Mouse (Mus musculus): ENCODE results near the gene Flywch1. TPM values are rescaled to one million over a fixed set of nuclear protein-coding genes. Genes with fewer than 3 reads are reported as not detected.

The Flywch1 gene
- 9.9 TPM for polyA plus RNA-seq (2015; fragmentation: Illumina TruSeq; extraction: RNeasy Lipid Tissue Mini Kit (QIAGEN cat#74804); ENCODE audit: insufficient read depth, low replicate concordance)

GRCm38 (mm10) chr17:23771284-23772218 lies at the start of gene Flywch1:
Flywch1 (minus strand) TSS chr17:23771602.

DNA sequence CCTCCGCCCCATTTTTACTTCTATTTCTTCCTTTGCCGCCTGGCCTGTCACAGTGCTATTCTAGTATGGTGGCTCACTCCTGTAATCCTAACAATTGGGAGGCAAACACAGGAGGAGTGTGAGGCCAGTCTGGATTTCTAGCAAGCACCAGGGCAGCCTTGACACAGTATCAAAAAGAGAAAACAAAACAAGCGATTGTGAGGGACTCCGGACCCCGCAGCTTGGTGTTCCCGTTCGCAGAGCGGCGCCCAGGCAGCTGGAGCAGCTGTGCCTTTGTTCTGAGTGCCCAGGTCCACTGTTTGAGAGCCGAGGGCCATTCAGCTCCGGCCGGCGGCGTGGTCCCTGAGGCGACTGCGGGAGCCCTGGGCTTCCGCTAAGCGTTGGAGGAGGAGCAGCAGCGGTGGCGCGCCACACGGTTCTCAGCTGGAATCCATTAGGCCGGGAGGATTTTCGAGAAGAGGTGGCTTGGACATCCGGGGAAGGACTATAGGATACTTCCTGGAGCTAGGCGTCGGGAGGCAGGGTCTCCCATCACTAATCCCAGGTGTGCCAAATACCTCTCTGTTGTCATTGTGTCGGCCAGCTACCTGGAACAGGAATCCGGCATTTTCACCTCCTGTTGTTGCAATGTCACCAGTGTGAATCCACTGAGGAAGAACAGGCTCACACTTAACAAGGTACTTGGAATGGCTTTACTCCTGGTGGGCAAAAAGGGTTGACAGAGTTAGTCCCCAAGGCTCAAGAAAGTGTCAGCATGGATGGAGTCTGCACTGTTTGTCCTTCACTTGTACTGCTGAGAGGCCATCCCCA lies 19.1 kb upstream of the Flywch1 start, which contains the start of gene Srrm2:
Gene Srrm2, plus strand, starts transcription at position 264 of the 810 bp plus-strand sequence.

GRCm38 (mm10) chr17:23785561-23786471 lies 14.4 kb upstream of the Flywch1 start, which contains the start of gene Flywch2:
Flywch2 (minus strand) TSS chr17:23786081.

DNA sequence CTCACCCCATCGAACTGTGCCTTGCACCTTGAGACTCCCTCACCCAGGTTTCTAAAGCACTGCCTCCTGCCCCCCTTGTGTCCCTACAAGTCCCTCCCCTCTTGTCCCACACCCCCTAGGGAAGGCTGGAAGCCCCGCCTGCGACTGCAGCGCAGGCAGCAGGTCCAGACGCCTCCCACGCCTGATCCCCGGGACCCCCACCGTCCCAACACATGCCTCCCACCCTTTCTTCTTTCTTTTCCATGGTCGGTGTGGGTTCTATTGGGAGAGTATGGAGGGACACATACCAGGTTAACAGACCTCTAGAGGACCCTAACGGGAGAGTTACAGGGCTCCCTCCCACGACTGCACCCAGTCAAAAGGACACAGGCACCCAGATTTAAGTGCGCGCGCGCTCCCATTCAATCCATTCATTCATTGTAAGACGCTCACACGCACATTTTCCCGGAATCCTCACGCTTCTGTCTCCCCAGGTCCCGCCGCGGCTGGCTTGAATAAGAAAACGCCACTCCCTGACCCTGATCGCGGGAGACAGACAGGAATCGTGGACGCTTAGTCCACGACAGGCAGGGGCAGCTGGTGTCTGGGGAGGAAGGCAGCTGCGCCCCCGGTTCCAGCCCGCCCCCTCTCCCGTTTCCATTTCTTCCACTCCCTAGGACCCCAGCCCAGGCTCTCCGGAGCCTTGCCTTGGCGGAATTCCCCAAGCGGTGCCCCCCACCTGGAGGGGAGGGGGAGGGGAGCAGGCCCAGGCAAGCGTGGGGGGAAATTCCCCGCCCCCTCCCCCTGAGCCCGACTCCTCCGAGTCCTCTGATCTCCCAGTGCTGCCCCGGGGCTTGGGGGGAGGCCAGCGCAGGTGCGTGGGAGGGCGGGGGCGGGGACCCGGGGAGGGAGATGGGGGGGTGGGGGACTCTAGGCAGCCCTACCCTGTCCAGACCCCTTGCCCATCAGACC lies 25.8 kb downstream of the Flywch1 start, which contains the start of gene Kremen2:
Gene Kremen2, minus strand, starts transcription at position 533 of the 951 bp plus-strand sequence.

GRCm38 (mm10) chr17:23740598-23741021 lies 30.8 kb downstream of the Flywch1 start, which contains the start of gene Paqr4:
Paqr4 (minus strand) TSS chr17:23740867.

DNA sequence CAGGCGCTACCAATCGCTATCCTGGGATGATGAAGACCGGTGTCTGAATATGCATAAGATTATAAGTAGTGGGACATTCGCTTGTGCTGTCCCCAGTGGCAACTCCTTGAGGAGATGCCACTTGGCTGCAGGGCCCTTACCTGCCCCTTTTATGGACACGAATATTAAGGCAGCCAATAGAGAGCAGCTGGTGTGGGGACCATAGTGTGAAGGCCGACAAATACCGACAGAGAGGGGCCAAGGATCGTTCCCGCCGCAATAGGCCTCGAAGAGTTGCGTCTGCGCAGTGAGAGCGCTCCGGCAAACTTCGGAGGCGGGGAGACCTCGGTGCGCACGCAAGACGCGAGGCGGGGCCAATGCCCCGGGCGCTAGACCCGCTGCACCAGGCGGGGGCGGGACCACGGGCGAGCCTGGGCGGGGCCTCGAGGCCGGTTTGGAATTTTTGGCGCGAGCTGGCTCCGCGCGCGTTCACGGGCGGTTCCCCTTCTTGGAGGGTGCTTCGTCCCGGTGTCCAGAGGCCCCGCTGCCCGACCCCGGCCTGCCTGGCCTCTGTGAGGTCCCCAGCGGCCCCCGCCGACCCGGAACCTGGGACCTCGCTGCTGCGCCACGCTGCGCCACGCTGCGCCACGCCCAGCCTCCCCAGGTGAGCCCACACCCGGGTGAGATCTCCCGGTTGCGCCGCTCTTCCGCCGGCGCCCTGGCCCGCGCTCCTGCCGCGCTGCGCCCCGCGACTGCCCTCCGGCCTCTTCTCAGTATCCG lies 45.2 kb downstream of the Flywch1 start, which contains the start of gene Pkmyt1:
Gene Pkmyt1, plus strand, starts transcription at position 338 of the 759 bp plus-strand sequence.

GRCm38 (mm10) chr17:23722376-23723125 lies 48.9 kb downstream of the Flywch1 start, which contains the start of gene 1520401A03Rik:
1520401A03Rik (minus strand) TSS chr17:23722783.

Other genes starting within 250 kb of the Flywch1 start
- gene Zfp213, start 207.4 kb downstream of the Flywch1 start, polyA plus RNA-seq (2015; fragmentation: Illumina TruSeq; extraction: RNeasy Lipid Tissue Mini Kit (QIAGEN cat#74804); ENCODE audit: insufficient read depth, low replicate concordance) = 4.4 TPM
- gene Zfp13, start 172.1 kb downstream of the Flywch1 start, polyA plus RNA-seq (2015; fragmentation: Illumina TruSeq; extraction: RNeasy Lipid Tissue Mini Kit (QIAGEN cat#74804); ENCODE audit: insufficient read depth, low replicate concordance) = 0.72 TPM
- gene Zscan10, start 170.7 kb downstream of the Flywch1 start, polyA plus RNA-seq (2015; fragmentation: Illumina TruSeq; extraction: RNeasy Lipid Tissue Mini Kit (QIAGEN cat#74804); ENCODE audit: insufficient read depth, low replicate concordance) = not detected
- gene Mmp25, start 126.3 kb downstream of the Flywch1 start, polyA plus RNA-seq (2015; fragmentation: Illumina TruSeq; extraction: RNeasy Lipid Tissue Mini Kit (QIAGEN cat#74804); ENCODE audit: insufficient read depth, low replicate concordance) = 1.0 TPM
- not detected for gene Bicdl2, start 111.1 kb downstream of the Flywch1 start, polyA plus RNA-seq (2015; fragmentation: Illumina TruSeq; extraction: RNeasy Lipid Tissue Mini Kit (QIAGEN cat#74804); ENCODE audit: insufficient read depth, low replicate concordance)
- 29.3 TPM for gene Hcfc1r1, start 98.0 kb downstream of the Flywch1 start, polyA plus RNA-seq (2015; fragmentation: Illumina TruSeq; extraction: RNeasy Lipid Tissue Mini Kit (QIAGEN cat#74804); ENCODE audit: insufficient read depth, low replicate concordance)
- gene Thoc6, start 97.7 kb downstream of the Flywch1 start, polyA plus RNA-seq (2015; fragmentation: Illumina TruSeq; extraction: RNeasy Lipid Tissue Mini Kit (QIAGEN cat#74804); ENCODE audit: insufficient read depth, low replicate concordance) = 9.4 TPM
- gene Tnfrsf12a, start 94.1 kb downstream of the Flywch1 start, polyA plus RNA-seq (2015; fragmentation: Illumina TruSeq; extraction: RNeasy Lipid Tissue Mini Kit (QIAGEN cat#74804); ENCODE audit: insufficient read depth, low replicate concordance) = 4.0 TPM
- gene Cldn6, start 92.4 kb downstream of the Flywch1 start, polyA plus RNA-seq (2015; fragmentation: Illumina TruSeq; extraction: RNeasy Lipid Tissue Mini Kit (QIAGEN cat#74804); ENCODE audit: insufficient read depth, low replicate concordance) = not detected
- gene Cldn9, start 87.6 kb downstream of the Flywch1 start, polyA plus RNA-seq (2015; fragmentation: Illumina TruSeq; extraction: RNeasy Lipid Tissue Mini Kit (QIAGEN cat#74804); ENCODE audit: insufficient read depth, low replicate concordance) = not detected
- not detected for gene 1520401A03Rik, start 48.8 kb downstream of the Flywch1 start, polyA plus RNA-seq (2015; fragmentation: Illumina TruSeq; extraction: RNeasy Lipid Tissue Mini Kit (QIAGEN cat#74804); ENCODE audit: insufficient read depth, low replicate concordance)
- 7.6 TPM for gene Pkmyt1, start 45.3 kb downstream of the Flywch1 start, polyA plus RNA-seq (2015; fragmentation: Illumina TruSeq; extraction: RNeasy Lipid Tissue Mini Kit (QIAGEN cat#74804); ENCODE audit: insufficient read depth, low replicate concordance)
- gene Paqr4, start 30.7 kb downstream of the Flywch1 start, polyA plus RNA-seq (2015; fragmentation: Illumina TruSeq; extraction: RNeasy Lipid Tissue Mini Kit (QIAGEN cat#74804); ENCODE audit: insufficient read depth, low replicate concordance) = 3.6 TPM
- gene Kremen2, start 25.8 kb downstream of the Flywch1 start, polyA plus RNA-seq (2015; fragmentation: Illumina TruSeq; extraction: RNeasy Lipid Tissue Mini Kit (QIAGEN cat#74804); ENCODE audit: insufficient read depth, low replicate concordance) = 0.28 TPM
- 0.57 TPM for gene Flywch2, start 14.5 kb upstream of the Flywch1 start, polyA plus RNA-seq (2015; fragmentation: Illumina TruSeq; extraction: RNeasy Lipid Tissue Mini Kit (QIAGEN cat#74804); ENCODE audit: insufficient read depth, low replicate concordance)
- gene Srrm2, start 18.9 kb upstream of the Flywch1 start, polyA plus RNA-seq (2015; fragmentation: Illumina TruSeq; extraction: RNeasy Lipid Tissue Mini Kit (QIAGEN cat#74804); ENCODE audit: insufficient read depth, low replicate concordance) = 445 TPM
- 39.3 TPM for gene Elob, start 57.5 kb upstream of the Flywch1 start, polyA plus RNA-seq (2015; fragmentation: Illumina TruSeq; extraction: RNeasy Lipid Tissue Mini Kit (QIAGEN cat#74804); ENCODE audit: insufficient read depth, low replicate concordance)
- gene Prss33, start 64.5 kb upstream of the Flywch1 start, polyA plus RNA-seq (2015; fragmentation: Illumina TruSeq; extraction: RNeasy Lipid Tissue Mini Kit (QIAGEN cat#74804); ENCODE audit: insufficient read depth, low replicate concordance) = not detected
- not detected for gene Prss32, start 72.3 kb upstream of the Flywch1 start, polyA plus RNA-seq (2015; fragmentation: Illumina TruSeq; extraction: RNeasy Lipid Tissue Mini Kit (QIAGEN cat#74804); ENCODE audit: insufficient read depth, low replicate concordance)
- gene Prss41, start 72.6 kb upstream of the Flywch1 start, polyA plus RNA-seq (2015; fragmentation: Illumina TruSeq; extraction: RNeasy Lipid Tissue Mini Kit (QIAGEN cat#74804); ENCODE audit: insufficient read depth, low replicate concordance) = 0.12 TPM
- gene Prss21, start 96.5 kb upstream of the Flywch1 start, polyA plus RNA-seq (2015; fragmentation: Illumina TruSeq; extraction: RNeasy Lipid Tissue Mini Kit (QIAGEN cat#74804); ENCODE audit: insufficient read depth, low replicate concordance) = not detected
- not detected for gene Dcpp1, start 109.3 kb upstream of the Flywch1 start, polyA plus RNA-seq (2015; fragmentation: Illumina TruSeq; extraction: RNeasy Lipid Tissue Mini Kit (QIAGEN cat#74804); ENCODE audit: insufficient read depth, low replicate concordance)
- gene Dcpp2, start 109.3 kb upstream of the Flywch1 start, polyA plus RNA-seq (2015; fragmentation: Illumina TruSeq; extraction: RNeasy Lipid Tissue Mini Kit (QIAGEN cat#74804); ENCODE audit: insufficient read depth, low replicate concordance) = not detected
- not detected for gene Dcpp3, start 145.9 kb upstream of the Flywch1 start, polyA plus RNA-seq (2015; fragmentation: Illumina TruSeq; extraction: RNeasy Lipid Tissue Mini Kit (QIAGEN cat#74804); ENCODE audit: insufficient read depth, low replicate concordance)
- gene Sbp, start 170.1 kb upstream of the Flywch1 start, polyA plus RNA-seq (2015; fragmentation: Illumina TruSeq; extraction: RNeasy Lipid Tissue Mini Kit (QIAGEN cat#74804); ENCODE audit: insufficient read depth, low replicate concordance) = not detected
- not detected for gene Sbpl, start 183.7 kb upstream of the Flywch1 start, polyA plus RNA-seq (2015; fragmentation: Illumina TruSeq; extraction: RNeasy Lipid Tissue Mini Kit (QIAGEN cat#74804); ENCODE audit: insufficient read depth, low replicate concordance)
- gene Prss30, start 209.0 kb upstream of the Flywch1 start, polyA plus RNA-seq (2015; fragmentation: Illumina TruSeq; extraction: RNeasy Lipid Tissue Mini Kit (QIAGEN cat#74804); ENCODE audit: insufficient read depth, low replicate concordance) = 11.0 TPM
- gene Prss22, start 226.5 kb upstream of the Flywch1 start, polyA plus RNA-seq (2015; fragmentation: Illumina TruSeq; extraction: RNeasy Lipid Tissue Mini Kit (QIAGEN cat#74804); ENCODE audit: insufficient read depth, low replicate concordance) = not detected

Measured in spleen, adult 10 weeks (tissue).